Mouse (Mus musculus) urinary bladder, postnatal 10 days (tissue): ENCODE data around the gene Rab1b.

Experiments
- DNase-seq: peaks from one replicate; pipeline ENCODE4 v3.0.0; 2022; ENCODE audit warnings: low spot score

Gene Rab1b

DNA sequence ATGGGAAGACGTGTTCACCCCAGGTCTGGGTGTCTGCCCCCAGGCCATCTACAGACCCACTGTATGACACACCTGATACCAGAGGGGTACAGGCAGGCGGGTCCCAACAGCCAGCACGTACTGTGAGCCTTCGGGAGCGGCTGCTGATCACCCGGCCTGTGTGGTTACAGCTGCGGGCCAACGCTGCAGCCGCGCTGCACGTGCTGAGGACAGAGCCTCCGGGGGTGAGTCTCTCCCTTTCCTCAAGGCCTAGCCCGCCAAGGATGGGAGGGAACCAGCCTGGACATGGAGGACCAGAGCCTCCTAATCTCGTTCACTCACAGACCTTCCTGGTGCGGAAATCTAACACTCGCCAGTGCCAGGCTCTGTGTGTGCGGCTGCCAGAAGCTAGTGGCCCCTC lies 55.8 kb downstream of the Rab1b start:
- no peak for DNase-seq

DNA sequence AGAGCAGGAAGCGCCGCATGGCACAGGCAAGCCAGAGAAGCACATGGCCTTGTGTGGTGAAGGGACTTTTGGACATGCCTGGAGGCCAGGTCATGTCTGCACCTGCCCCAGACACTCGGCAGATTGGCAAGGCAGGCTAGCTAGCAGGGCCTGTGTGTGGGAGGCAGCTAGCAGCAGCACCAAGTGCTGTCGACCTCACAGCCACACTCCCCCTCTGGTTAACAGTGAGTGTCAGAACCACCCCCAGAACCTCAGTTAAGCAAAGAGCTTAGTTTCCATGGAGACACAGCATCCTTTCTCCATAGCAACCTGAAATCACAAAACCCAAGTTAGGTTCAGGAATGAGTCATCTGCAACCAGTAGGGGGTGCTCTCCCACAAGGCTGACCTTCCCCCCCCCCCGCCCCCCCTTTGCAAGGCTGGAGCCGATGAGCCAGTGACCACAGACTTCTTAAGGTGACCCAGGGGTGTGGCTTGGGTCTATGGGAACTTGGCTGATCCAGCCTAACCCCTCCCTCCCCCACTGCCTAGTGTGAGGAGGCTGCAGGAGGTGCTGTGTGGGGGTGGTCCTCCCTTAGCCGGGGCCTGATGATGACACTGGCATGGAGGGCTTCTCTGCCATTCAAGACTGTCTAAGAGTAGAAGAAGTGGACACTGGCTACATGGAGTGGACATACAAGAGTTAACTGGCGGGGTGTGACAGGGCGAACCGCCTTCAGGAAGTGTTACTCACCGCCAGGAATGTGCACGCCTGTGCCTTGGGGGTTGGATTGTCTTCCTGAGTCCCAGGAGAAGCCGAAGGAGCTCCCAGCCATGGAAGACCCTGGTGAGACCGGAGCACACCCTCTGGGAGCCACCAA lies 56.6 kb downstream of the Rab1b start, which contains the start of gene Rin1:
Gene Rin1 (plus strand): TSS at position 435 of the 859 bp plus-strand sequence.
- no peak for DNase-seq

DNA sequence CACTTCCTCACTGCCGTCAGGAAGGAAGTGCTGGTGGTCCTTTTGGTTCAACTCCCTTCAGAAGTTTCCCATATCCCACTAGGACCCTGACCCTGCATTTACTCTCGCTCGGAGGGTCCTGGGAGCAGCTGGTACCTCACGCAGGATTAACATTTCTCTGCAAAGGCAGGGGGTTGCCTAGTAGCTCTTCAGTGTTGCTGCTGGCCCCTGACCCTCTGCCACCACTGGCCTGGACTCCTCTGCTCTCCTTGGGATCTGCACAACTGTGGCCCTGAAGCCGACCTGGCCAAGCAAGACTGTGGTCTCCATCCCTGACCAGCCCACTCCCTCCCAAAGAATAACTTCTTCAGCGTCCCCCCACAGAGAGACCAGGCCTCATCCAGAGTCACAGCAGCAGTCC lies 57.5 kb downstream of the Rab1b start:
- no peak for DNase-seq
